Mouse (Mus musculus): ENCODE measurements around the gene Nr0b2. TPM values are rescaled to one million over a fixed set of nuclear protein-coding genes. Genes with fewer than 3 reads are reported as not detected.

Nr0b2 gene
- polyA plus RNA-seq, 1 experiment = not detected

GRCm38 (mm10) chr4:133604175-133604574, 51.0 kb downstream of the Nr0b2 start:
- Histone ChIP-seq H3K4me3 (ENCODE audit: insufficient read depth, low read length) (no peak overlapping the region), H3K4me1 (ENCODE audit: control insufficient read depth, insufficient read depth, low read length) (peaks cover 5% of the 10 kb centered on the region), H3K27ac (ENCODE audit: insufficient read depth, low read depth, low read length) (no peak overlapping the region)
- no peak for TF ChIP-seq CTCF (IDR thresholded peaks at IDR 0.05; ENCODE audit: low read depth, low read length)
- no peak for TF ChIP-seq POLR2A (IDR thresholded peaks at IDR 0.05; ENCODE audit: borderline replicate concordance, low read depth, low read length)

GRCm38 (mm10) chr4:133604856-133605255, 51.7 kb downstream of the Nr0b2 start:
- H3K27ac ChIP-seq (ENCODE audit: insufficient read depth, low read depth, low read length) = no peak overlapping the region
- TF ChIP-seq CTCF (IDR thresholded peaks at IDR 0.05; ENCODE audit: low read depth, low read length) (no peak), POLR2A (IDR thresholded peaks at IDR 0.05; ENCODE audit: borderline replicate concordance, low read depth, low read length) (no peak)
- H3K4me3 ChIP-seq (ENCODE audit: insufficient read depth, low read length) = no peak overlapping the region
- peaks cover 3% of the 10 kb centered on the region; the same call in 1 of the 2 replicates for H3K4me1 ChIP-seq (ENCODE audit: control insufficient read depth, insufficient read depth, low read length)

GRCm38 (mm10) chr4:133605330-133605729, 52.2 kb downstream of the Nr0b2 start:
- H3K4me3 ChIP-seq (ENCODE audit: insufficient read depth, low read length) = no peak overlapping the region
- TF ChIP-seq POLR2A (IDR thresholded peaks at IDR 0.05; ENCODE audit: borderline replicate concordance, low read depth, low read length) (no peak), CTCF (IDR thresholded peaks at IDR 0.05; ENCODE audit: low read depth, low read length) (no peak)
- H3K4me1 ChIP-seq (ENCODE audit: control insufficient read depth, insufficient read depth, low read length) = no peaks in the 10 kb centered on the region; the same call in 1 of the 2 replicates
- no peak overlapping the region for H3K27ac ChIP-seq (ENCODE audit: insufficient read depth, low read depth, low read length)

Other genes with a start within 250 kb of the Nr0b2 start
- gene Wdtc1, start 199.9 kb upstream of the Nr0b2 start, polyA plus RNA-seq (2012; ENCODE audit: insufficient read depth, insufficient read length, missing spikeins) = 30.5 TPM in 2 replicates
- gene Slc9a1, start 183.7 kb upstream of the Nr0b2 start, polyA plus RNA-seq (2012; ENCODE audit: insufficient read depth, insufficient read length, missing spikeins) = 27.7 and 31.6 TPM in 2 replicates
- not detected in 2 replicates for gene Tent5b, start 73.2 kb upstream of the Nr0b2 start, polyA plus RNA-seq (2012; ENCODE audit: insufficient read depth, insufficient read length, missing spikeins)
- gene Trnp1, start 54.8 kb upstream of the Nr0b2 start, polyA plus RNA-seq (2012; ENCODE audit: insufficient read depth, insufficient read length, missing spikeins) = 1.0 TPM in 1 of 2 replicates, not detected in the other
- not detected in 2 replicates for gene Kdf1, start 34.4 kb upstream of the Nr0b2 start, polyA plus RNA-seq (2012; ENCODE audit: insufficient read depth, insufficient read length, missing spikeins)
- 107 and 110 TPM in 2 replicates for gene Nudc, start 7.4 kb upstream of the Nr0b2 start, polyA plus RNA-seq (2012; ENCODE audit: insufficient read depth, insufficient read length, missing spikeins)
- 12.9 and 17.4 TPM in 2 replicates for gene Gpatch3, start 21.4 kb downstream of the Nr0b2 start, polyA plus RNA-seq (2012; ENCODE audit: insufficient read depth, insufficient read length, missing spikeins)
- 9.3 and 11.2 TPM in 2 replicates for gene Gpn2, start 31.0 kb downstream of the Nr0b2 start, polyA plus RNA-seq (2012; ENCODE audit: insufficient read depth, insufficient read length, missing spikeins)
- gene Sfn, start 48.8 kb downstream of the Nr0b2 start, polyA plus RNA-seq (2012; ENCODE audit: insufficient read depth, insufficient read length, missing spikeins) = 2.5 and 3.3 TPM in 2 replicates
- gene Zdhhc18, start 96.8 kb downstream of the Nr0b2 start, polyA plus RNA-seq (2012; ENCODE audit: insufficient read depth, insufficient read length, missing spikeins) = 19.4 and 27.4 TPM in 2 replicates
- 15.5 and 16.6 TPM in 2 replicates for gene Pigv, start 119.3 kb downstream of the Nr0b2 start, polyA plus RNA-seq (2012; ENCODE audit: insufficient read depth, insufficient read length, missing spikeins)
- gene Arid1a, start 203.4 kb downstream of the Nr0b2 start, polyA plus RNA-seq (2012; ENCODE audit: insufficient read depth, insufficient read length, missing spikeins) = 58.7 and 61.1 TPM in 2 replicates